Mouse (Mus musculus) thymus, adult 2 months (tissue): Measurements from ENCODE around the gene Fam241a.

Source experiments
- CTCF ChIP-seq: fragments of 200-500 bp; IDR thresholded peaks from 2 replicates; pipeline ENCODE4 v1.5.1; 2012; ENCODE audit warnings: mild to moderate bottlenecking, control low read depth, low read length, moderate library complexity, borderline replicate concordance; ENCODE audit not compliant: control insufficient read depth, poor library complexity, insufficient read depth; ENCODE audit errors: extremely low read depth
- POLR2A ChIP-seq: fragments of 200-500 bp; IDR thresholded peaks from 2 replicates; pipeline ENCODE4 v1.6.1; 2012; ENCODE audit warnings: mild to moderate bottlenecking, low read length, control low read depth, moderate library complexity; ENCODE audit not compliant: control insufficient read depth, poor library complexity, insufficient read depth; ENCODE audit errors: extremely low read depth

- TF ChIP-seq POLR2A = no peak
- no peak for TF ChIP-seq CTCF
These were observed 33.6 kb downstream of the Fam241a start for GRCm38 (mm10) chr3:127862479-127862878.
